Mouse (Mus musculus) E14TG2a.4 (cell line): Measurements from ENCODE around the gene Gpr39.
"Not testable (repeated sequence)": the region's sequence is repeated elsewhere in the genome, so short reads cannot be mapped to it uniquely, and the experiment has no call there.

Experiments used
- H3K27me3 ChIP-seq: 2 replicates; pipeline ENCODE4 v1.6.1; 2014; ENCODE audit warnings: low read length, control low read depth; ENCODE audit not compliant: insufficient read depth
- H3K36me3 ChIP-seq: 2 replicates; pipeline ENCODE4 v1.6.1; 2014; ENCODE audit warnings: low read length, control low read depth; ENCODE audit not compliant: insufficient read depth
- H3K4me1 ChIP-seq: replicated peaks from 2 replicates; pipeline ENCODE4 v1.6.1; 2014; ENCODE audit warnings: low read depth, low read length, control low read depth
- H3K4me3 ChIP-seq: replicated peaks from 2 replicates; pipeline ENCODE4 v1.5.1; 2014; ENCODE audit warnings: mild to moderate bottlenecking, low read length
- H3K9me3 ChIP-seq: 2 replicates; pipeline ENCODE4 v1.6.1; 2014; ENCODE audit warnings: low read length, control low read depth
- CTCF ChIP-seq: conservative IDR thresholded peaks from 2 replicates; pipeline ENCODE4 v1.5.1; 2014; ENCODE audit warnings: low read length
- NANOG ChIP-seq: IDR thresholded peaks from 2 replicates; pipeline ENCODE4 v1.6.1; 2014; ENCODE audit warnings: borderline replicate concordance, low read length, mixed read lengths
- POU5F1 ChIP-seq: IDR thresholded peaks from 2 replicates; pipeline ENCODE4 v1.6.1; 2014; ENCODE audit warnings: low read length, borderline replicate concordance

Gene Gpr39

DNA sequence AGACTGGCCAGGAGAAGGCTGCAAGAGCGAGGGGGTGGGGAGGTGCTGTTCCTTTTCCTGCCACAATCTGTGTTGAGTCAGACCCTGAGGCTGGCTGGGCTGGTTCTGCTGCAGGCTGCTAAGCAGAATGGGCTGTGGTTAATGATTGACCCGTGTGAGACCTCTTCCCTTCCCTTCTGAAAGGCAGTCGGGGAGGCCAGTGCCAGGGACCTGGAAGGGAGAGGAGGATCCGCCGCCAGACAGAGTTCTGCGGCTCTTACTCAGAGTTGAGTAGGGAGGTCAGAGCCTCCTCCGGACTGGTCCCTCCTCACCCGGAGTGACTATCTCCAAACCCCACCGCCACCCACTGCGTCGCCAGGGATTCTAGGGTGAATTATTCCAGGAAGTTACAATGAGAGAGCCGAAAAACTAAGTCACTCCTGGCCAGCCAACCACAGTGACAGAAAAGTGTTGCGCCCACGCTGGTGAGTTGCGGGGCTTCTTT is at the start of gene Gpr39:
Gpr39 (plus strand) TSS at position 206 of the 484 bp plus-strand sequence.
- peak within 1 kb of the TSS; percentile 64 for H3K4me3 ChIP-seq
- peaks cover 19% of the 10 kb centered on the region for H3K27me3 ChIP-seq
- no peak for TF ChIP-seq NANOG
- no peak for TF ChIP-seq POU5F1
- TF ChIP-seq CTCF = no peak
- H3K9me3 ChIP-seq = no peaks in the 10 kb centered on the region
- H3K4me1 ChIP-seq = peaks cover 17% of the 10 kb centered on the region
- H3K36me3 ChIP-seq = no peaks in the 10 kb centered on the region

DNA sequence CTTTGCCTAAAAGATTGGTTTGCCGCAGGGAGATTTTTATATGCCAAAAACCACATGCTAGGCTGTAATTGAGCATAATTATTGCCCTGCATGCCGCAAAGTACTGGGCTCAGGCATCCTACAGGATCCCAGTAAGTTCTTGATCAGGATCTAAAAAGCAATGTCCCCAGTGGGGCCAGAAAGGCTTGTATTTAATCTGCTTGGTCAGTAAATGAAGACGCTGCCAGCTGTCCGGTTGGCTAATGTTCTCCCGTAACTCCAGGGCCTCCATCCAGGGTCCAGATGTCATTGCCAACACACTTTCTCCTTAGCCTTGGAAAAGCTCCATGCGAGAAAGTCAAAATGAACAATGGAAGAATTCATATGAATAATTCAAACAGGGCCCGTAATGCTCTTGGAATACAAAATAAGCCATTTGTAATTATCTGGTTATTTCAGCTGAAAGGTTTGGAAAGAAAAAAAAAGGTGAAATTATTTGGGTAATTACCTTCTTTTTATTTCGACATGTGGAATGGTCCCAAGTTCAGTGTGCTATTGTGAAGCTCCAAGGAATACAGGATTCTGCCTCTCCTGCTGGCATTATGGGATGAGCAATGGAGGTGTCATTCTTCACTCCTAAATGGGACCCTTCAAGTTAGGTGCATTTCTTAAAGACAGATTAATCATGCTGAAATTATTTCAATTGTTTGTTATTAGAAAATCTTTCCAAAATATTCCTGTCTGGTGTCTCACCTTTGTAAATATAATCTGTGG is 37.1 kb upstream of the Gpr39 start:
- Histone ChIP-seq H3K4me3 (no peak overlapping the region), H3K27me3 (no peaks in the 10 kb centered on the region), H3K4me1 (no peaks in the 10 kb centered on the region), H3K9me3 (peaks cover 32% of the 10 kb centered on the region), H3K36me3 (no peaks in the 10 kb centered on the region)
- TF ChIP-seq POU5F1 (no peak), CTCF (no peak), NANOG (no peak)

GRCm38 (mm10) chr1:125643643-125644042 is 33.2 kb upstream of the Gpr39 start:
- H3K4me3 ChIP-seq = no peak overlapping the region
- no peaks in the 10 kb centered on the region for H3K27me3 ChIP-seq
- TF ChIP-seq POU5F1 = no peak
- no peak for TF ChIP-seq NANOG
- TF ChIP-seq CTCF = no peak
- H3K9me3 ChIP-seq = peaks cover 32% of the 10 kb centered on the region
- H3K36me3 ChIP-seq = no peaks in the 10 kb centered on the region
- 0 out of 2 replicates have a peak, but pooled peaks cover 3% of the 10 kb centered on the region for H3K4me1 ChIP-seq

- not testable (repeated sequence) for H3K4me3 ChIP-seq, H3K4me1 ChIP-seq, H3K27me3 ChIP-seq, H3K9me3 ChIP-seq, H3K36me3 ChIP-seq
Measured at GRCm38 (mm10) chr1:125646816-125647215, 30.0 kb upstream of the Gpr39 start.

DNA sequence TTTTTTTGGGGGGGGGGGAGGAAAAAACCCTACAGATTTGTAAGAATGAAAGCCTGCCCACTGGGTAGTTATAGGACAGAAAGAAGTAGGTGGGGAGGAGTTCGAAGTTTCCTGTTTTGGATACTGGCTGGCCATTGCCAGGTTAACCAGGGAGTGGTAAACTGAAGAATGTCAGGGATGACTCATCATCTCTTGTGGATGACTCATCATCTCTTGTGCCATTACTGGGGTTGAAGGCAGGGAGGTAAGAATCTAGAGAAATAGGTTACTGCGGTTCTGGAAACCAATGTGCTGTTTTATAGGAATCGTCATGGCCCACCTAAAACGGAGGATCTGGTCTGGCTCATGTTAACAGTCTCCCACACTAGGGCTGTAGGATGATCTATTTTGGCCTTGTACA is 28.8 kb upstream of the Gpr39 start:
- no peaks in the 10 kb centered on the region for H3K27me3 ChIP-seq
- peaks cover 3% of the 10 kb centered on the region; the same call in 1 of the 2 replicates for H3K4me1 ChIP-seq
- no peaks in the 10 kb centered on the region for H3K9me3 ChIP-seq
- H3K4me3 ChIP-seq = no peak overlapping the region
- TF ChIP-seq CTCF = no peak
- H3K36me3 ChIP-seq = no peaks in the 10 kb centered on the region

- Histone ChIP-seq H3K27me3 (no peaks in the 10 kb centered on the region), H3K9me3 (no peaks in the 10 kb centered on the region), H3K4me1 (peaks cover 3% of the 10 kb centered on the region; the same call in 1 of the 2 replicates), H3K36me3 (no peaks in the 10 kb centered on the region), H3K4me3 (no peak overlapping the region)
- TF ChIP-seq POU5F1 (no peak), CTCF (no peak), NANOG (no peak)
Measured at GRCm38 (mm10) chr1:125649056-125649455, 27.7 kb upstream of the Gpr39 start.

- H3K4me3 ChIP-seq = no peak overlapping the region
- H3K4me1 ChIP-seq = no peaks in the 10 kb centered on the region; the same call in 1 of the 2 replicates
- no peaks in the 10 kb centered on the region for H3K27me3 ChIP-seq
- H3K9me3 ChIP-seq = peaks cover 9% of the 10 kb centered on the region
- no peaks in the 10 kb centered on the region for H3K36me3 ChIP-seq
- no peak for TF ChIP-seq CTCF
- TF ChIP-seq NANOG = no peak
- no peak for TF ChIP-seq POU5F1
Measured at GRCm38 (mm10) chr1:125652836-125653594, 23.8 kb upstream of the Gpr39 start.

GRCm38 (mm10) chr1:125657416-125657815 is 19.4 kb upstream of the Gpr39 start:
- Histone ChIP-seq H3K36me3 (no peaks in the 10 kb centered on the region), H3K27me3 (no peaks in the 10 kb centered on the region), H3K4me3 (no peak overlapping the region), H3K4me1 (peaks cover under 1% of the 10 kb centered on the region; the same call in 1 of the 2 replicates), H3K9me3 (peaks cover 11% of the 10 kb centered on the region)
- TF ChIP-seq CTCF = no peak
- no peak for TF ChIP-seq POU5F1
- TF ChIP-seq NANOG = no peak

DNA sequence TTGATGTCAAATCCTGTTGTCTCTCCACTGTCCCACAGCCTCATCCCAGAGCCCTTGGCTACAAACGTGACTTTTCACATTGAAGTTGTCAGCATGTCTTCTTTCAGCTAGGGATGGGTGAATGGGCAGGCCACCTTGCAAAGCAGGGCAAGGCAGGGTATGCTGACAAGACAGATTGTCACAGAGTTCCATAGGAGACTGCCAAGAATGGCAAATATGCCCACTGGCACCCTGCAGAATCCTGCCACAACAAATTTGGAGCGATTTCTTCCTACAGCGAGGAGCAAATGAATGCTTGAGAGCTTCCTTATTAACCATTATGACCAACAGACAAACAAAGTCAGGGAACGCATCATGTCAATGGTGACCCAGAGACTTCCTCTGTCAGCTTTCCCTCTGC is 16.6 kb upstream of the Gpr39 start:
- Histone ChIP-seq H3K36me3 (no peaks in the 10 kb centered on the region), H3K4me1 (peaks cover 10% of the 10 kb centered on the region), H3K9me3 (peaks cover 6% of the 10 kb centered on the region), H3K4me3 (no peak overlapping the region), H3K27me3 (no peaks in the 10 kb centered on the region)
- TF ChIP-seq POU5F1 = no peak
- no peak for TF ChIP-seq NANOG
- no peak for TF ChIP-seq CTCF
